Mouse (Mus musculus) limb, embryonic 15.5 days (tissue): ENCODE measurements around the gene Itpr1. TPM values are rescaled to one million over a fixed set of nuclear protein-coding genes. Genes with fewer than 3 reads are reported as not detected.
A peak's percentile ranks its signal among the peaks of the same experiment; 100 is the strongest.

Experiments used
- ATAC-seq: fragments of 200-750 bp; cut with Nextera tagmentation; 2 replicates; pipeline ENCODE4 v1.8.0; 2017; ENCODE audit warnings: low read depth, moderate TSS enrichment; ENCODE audit not compliant: insufficient number of reproducible peaks, low FRiP score, low TSS enrichment
- H3K27ac ChIP-seq: fragments of 300-500 bp; sonication (generic); 2 replicates; pipeline ENCODE4 v1.5.1; 2015; ENCODE audit warnings: moderate library complexity, mild to moderate bottlenecking, inconsistent platforms
- H3K27me3 ChIP-seq: fragments of 300-500 bp; sonication (generic); 2 replicates; pipeline ENCODE4 v1.6.1; 2015; ENCODE audit warnings: inconsistent platforms
- H3K36me3 ChIP-seq: fragments of 300-500 bp; sonication (generic); 2 replicates; pipeline ENCODE4 v1.6.1; 2015; ENCODE audit warnings: inconsistent platforms
- H3K4me1 ChIP-seq: fragments of 300-500 bp; sonication (generic); 2 replicates; pipeline ENCODE4 v1.6.1; 2015; ENCODE audit warnings: inconsistent platforms
- H3K4me2 ChIP-seq: fragments of 300-500 bp; sonication (generic); 2 replicates; pipeline ENCODE4 v1.6.1; 2015; ENCODE audit warnings: mild to moderate bottlenecking, inconsistent platforms
- H3K4me3 ChIP-seq: fragments of 300-500 bp; sonication (generic); 2 replicates; pipeline ENCODE4 v1.5.1; 2015; ENCODE audit warnings: mild to moderate bottlenecking, inconsistent platforms
- H3K9ac ChIP-seq: fragments of 300-500 bp; sonication (generic); 2 replicates; pipeline ENCODE4 v1.6.1; 2015; ENCODE audit warnings: inconsistent platforms
- H3K9me3 ChIP-seq: fragments of 300-500 bp; sonication (generic); 2 replicates; pipeline ENCODE4 v1.6.1; 2016; ENCODE audit warnings: inconsistent platforms
- WGBS: fragments of 180-500 bp; shearing (Covaris S2); methylation state at CpG from one replicate; pipeline ENCODE4 v1.1.7; 2015; 5-methylcytosine and 5-hydroxymethylcytosine counted together
- polyA plus RNA-seq: library from polyadenylated mRNA; unstranded; fragments of >200 nt; fragmentation: Nextera tagmentation; extraction: Ambion mirVana; gene quantifications from 2 replicates; pipeline ENCODE4 v1.2.1, GENCODE M21; 2015

The Itpr1 gene
- polyA plus RNA-seq, 1 experiment from 2014 or later, result 9.0 TPM

GRCm38 (mm10) chr6:108441290-108441689, 228.4 kb downstream of the Itpr1 start:
- H3K27me3 ChIP-seq, result no peaks in the 10 kb centered on the region
- 0 out of 2 replicates have a peak, but pooled peaks cover 4% of the 10 kb centered on the region for H3K4me1 ChIP-seq
- H3K9me3 ChIP-seq, result no peaks in the 10 kb centered on the region
- H3K4me2 ChIP-seq, result no peak overlapping the region
- no peak overlapping the region for H3K4me3 ChIP-seq
- no peak overlapping the region for H3K27ac ChIP-seq
- H3K9ac ChIP-seq, result no peak overlapping the region
- no peak for ATAC-seq
- H3K36me3 ChIP-seq, result peaks cover 5% of the 10 kb centered on the region; the same call in 1 of the 2 replicates
- 100% methylated on average over 2 of the region's 2 CpGs for WGBS

- ATAC-seq, result no peak
- Histone ChIP-seq H3K4me1 (peaks cover 3% of the 10 kb centered on the region), H3K9ac (no peak overlapping the region), H3K4me3 (no peak overlapping the region), H3K27me3 (no peaks in the 10 kb centered on the region), H3K27ac (peak overlapping the region; percentile 5; the same call in 1 of the 2 replicates), H3K36me3 (peaks cover 5% of the 10 kb centered on the region; the same call in 1 of the 2 replicates), H3K9me3 (no peaks in the 10 kb centered on the region), H3K4me2 (no peak overlapping the region)
- WGBS, result 87% methylated on average over 3 of the region's 3 CpGs
These were observed 229.4 kb downstream of the Itpr1 start for GRCm38 (mm10) chr6:108442291-108442690.

GRCm38 (mm10) chr6:108444435-108444834, 231.5 kb downstream of the Itpr1 start:
- ATAC-seq, result no peak
- peaks cover 5% of the 10 kb centered on the region; the same call in 1 of the 2 replicates for H3K36me3 ChIP-seq
- WGBS, result 68% methylated on average over 7 of the region's 7 CpGs
- H3K4me3 ChIP-seq, result no peak overlapping the region
- H3K9ac ChIP-seq, result no peak overlapping the region
- no peaks in the 10 kb centered on the region for H3K27me3 ChIP-seq
- H3K27ac ChIP-seq, result no peak overlapping the region
- no peaks in the 10 kb centered on the region for H3K9me3 ChIP-seq
- H3K4me2 ChIP-seq, result no peak overlapping the region
- peaks cover 20% of the 10 kb centered on the region for H3K4me1 ChIP-seq

DNA sequence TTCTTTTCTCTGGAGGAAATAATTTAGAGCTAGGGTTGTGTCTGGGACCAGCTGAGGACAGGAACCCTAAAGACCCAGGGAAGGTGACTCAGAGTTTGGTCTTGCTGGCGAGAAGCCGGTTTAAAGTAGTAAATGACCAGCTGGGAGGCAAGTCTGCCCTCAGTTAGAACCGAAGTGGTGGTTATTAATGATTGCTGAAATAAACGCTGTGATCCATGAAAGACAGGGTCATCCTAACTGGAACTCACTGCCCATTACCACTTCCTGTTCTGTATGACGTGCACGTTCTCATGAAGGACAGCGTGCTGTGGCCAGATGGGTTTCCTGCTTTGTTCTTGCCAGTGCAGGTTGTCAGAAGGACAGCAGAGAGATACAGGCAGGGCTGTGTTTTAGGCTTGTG, 232.1 kb downstream of the Itpr1 start:
- Histone ChIP-seq H3K27ac (no peak overlapping the region), H3K9me3 (no peaks in the 10 kb centered on the region), H3K9ac (no peak overlapping the region), H3K36me3 (peaks cover 5% of the 10 kb centered on the region; the same call in 1 of the 2 replicates), H3K4me3 (no peak overlapping the region), H3K27me3 (no peaks in the 10 kb centered on the region), H3K4me2 (no peak overlapping the region), H3K4me1 (peaks cover 20% of the 10 kb centered on the region)
- ATAC-seq, result no peak
- 65% methylated on average over 7 of the region's 7 CpGs for WGBS

GRCm38 (mm10) chr6:108446766-108447165, 233.9 kb downstream of the Itpr1 start:
- Histone ChIP-seq H3K27ac (peak overlapping the region; percentile 81), H3K9me3 (no peaks in the 10 kb centered on the region), H3K27me3 (no peaks in the 10 kb centered on the region), H3K4me3 (no peak overlapping the region), H3K9ac (no peak overlapping the region), H3K4me1 (peaks cover 20% of the 10 kb centered on the region), H3K36me3 (no peaks in the 10 kb centered on the region), H3K4me2 (no peak overlapping the region)
- 79% methylated on average over 1 of the region's 1 CpGs for WGBS
- no peak for ATAC-seq

DNA sequence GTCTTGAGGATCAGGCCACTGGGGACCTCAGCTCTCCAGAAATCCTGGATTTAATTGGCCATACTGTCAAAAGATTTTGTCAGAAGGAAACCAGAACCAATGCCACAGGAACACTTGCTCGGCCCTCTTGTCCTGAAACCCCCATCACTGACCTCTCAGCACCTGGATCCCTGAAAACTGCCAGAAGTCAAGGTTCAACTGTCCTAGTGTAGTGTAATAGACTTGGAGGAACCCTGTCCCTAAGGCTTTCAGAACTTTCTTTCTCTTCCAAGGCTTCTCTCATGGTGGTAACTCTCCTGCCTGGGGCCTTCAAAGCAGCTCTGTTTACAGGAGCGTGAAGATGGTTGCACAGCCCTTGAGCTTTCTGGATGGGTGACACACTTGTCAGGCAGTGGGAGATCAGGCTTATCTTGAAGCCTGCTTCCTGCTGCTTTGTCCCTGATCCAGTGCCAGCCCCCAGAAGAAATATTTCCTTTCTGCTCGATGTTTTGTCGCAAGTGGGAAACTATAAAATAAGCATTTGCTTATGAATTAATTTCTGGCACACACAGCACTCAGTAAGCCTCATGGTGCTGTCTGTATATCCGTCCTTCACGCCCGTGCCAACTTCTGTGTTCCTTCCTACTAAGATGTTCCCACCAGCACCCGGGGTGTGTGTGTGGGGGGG, 234.4 kb downstream of the Itpr1 start:
- no peak overlapping the region for H3K9ac ChIP-seq
- no peaks in the 10 kb centered on the region for H3K27me3 ChIP-seq
- H3K36me3 ChIP-seq, result no peaks in the 10 kb centered on the region
- no peak for ATAC-seq
- 59% methylated on average over 8 of the region's 8 CpGs for WGBS
- H3K27ac ChIP-seq, result peak overlapping the region; percentile 81
- no peaks in the 10 kb centered on the region for H3K9me3 ChIP-seq
- no peak overlapping the region for H3K4me3 ChIP-seq
- H3K4me1 ChIP-seq, result peaks cover 20% of the 10 kb centered on the region
- H3K4me2 ChIP-seq, result no peak overlapping the region

DNA sequence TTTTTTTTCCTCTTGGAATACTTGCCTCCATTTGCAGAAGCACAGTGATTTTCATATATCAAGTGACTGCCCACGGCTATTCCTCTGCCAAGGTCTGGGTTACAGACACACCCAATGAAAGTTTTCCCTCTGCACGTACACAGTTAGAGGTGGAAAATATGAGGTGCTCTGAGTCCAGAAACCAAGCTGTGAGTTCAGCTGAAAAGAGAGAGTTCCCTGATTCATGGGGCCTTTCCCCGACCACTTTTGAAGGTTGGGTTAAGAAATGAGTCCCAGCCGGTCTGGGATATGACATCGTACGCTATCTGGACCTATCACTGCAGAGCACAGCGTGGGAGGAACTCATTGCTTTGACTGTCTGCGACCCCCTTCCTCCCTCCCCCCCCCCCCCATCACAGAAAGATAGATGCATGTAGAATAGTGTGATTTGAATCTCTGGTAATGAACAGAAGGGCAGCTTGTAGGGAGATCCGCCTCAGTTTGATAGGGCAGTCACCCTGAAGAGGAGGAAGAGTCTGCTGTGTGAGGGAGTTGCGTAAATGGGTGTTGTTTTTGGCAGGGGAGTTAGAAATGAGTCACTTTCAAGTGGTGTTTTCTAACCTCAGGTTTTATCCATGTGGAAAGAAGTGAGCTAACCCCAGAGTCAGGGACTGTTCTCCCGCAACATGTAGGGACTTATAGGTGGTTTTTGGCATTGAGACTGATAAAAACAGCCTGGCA, 235.3 kb downstream of the Itpr1 start:
- Histone ChIP-seq H3K9ac (no peak overlapping the region), H3K27me3 (no peaks in the 10 kb centered on the region), H3K4me1 (peaks cover 20% of the 10 kb centered on the region), H3K36me3 (no peaks in the 10 kb centered on the region), H3K4me2 (no peak overlapping the region), H3K27ac (peak overlapping the region; percentile 81), H3K9me3 (no peaks in the 10 kb centered on the region), H3K4me3 (no peak overlapping the region)
- peak; percentile 61; the same call in 1 of the 2 replicates for ATAC-seq
- WGBS, result 43% methylated on average over 11 of the region's 11 CpGs

DNA sequence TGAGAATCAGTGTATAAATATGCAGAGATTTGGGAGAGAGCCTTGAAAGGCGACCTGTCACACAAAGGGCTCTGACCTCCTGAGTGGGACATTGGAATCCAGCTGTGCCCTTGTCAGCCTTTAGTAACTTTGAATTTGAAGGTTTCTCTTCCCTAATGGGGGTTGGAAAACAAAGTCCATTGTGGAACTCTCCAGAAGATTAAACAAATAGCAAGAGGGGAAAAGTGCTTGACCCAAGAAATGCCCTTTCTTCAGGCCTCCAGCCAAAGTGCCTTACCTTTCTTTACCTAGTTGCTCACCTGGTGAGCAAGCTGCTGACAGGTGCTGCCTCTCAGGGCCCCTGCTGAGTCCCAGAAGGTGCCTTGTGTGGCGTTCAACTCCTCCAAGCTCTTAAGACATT, 236.0 kb downstream of the Itpr1 start:
- WGBS, result 77% methylated on average over 2 of the region's 2 CpGs
- no peak overlapping the region for H3K4me3 ChIP-seq

GRCm38 (mm10) chr6:108451536-108451935, 238.6 kb downstream of the Itpr1 start:
- whole genome bisulfite sequencing, result 71% methylated on average over 2 of the region's 2 CpGs
- H3K9ac ChIP-seq, result no peak overlapping the region
- no peak overlapping the region for H3K27ac ChIP-seq
- H3K9me3 ChIP-seq, result no peaks in the 10 kb centered on the region
- no peaks in the 10 kb centered on the region for H3K36me3 ChIP-seq
- peaks cover 31% of the 10 kb centered on the region for H3K4me1 ChIP-seq
- H3K4me3 ChIP-seq, result no peak overlapping the region
- no peak overlapping the region for H3K4me2 ChIP-seq
- no peaks in the 10 kb centered on the region for H3K27me3 ChIP-seq
- no peak for ATAC-seq

More for the DNA sequence above, 236.0 kb downstream of the Itpr1 start:
- Histone ChIP-seq H3K27me3 (no peaks in the 10 kb centered on the region), H3K27ac (peak overlapping the region; percentile 81), H3K9me3 (no peaks in the 10 kb centered on the region), H3K9ac (no peak overlapping the region), H3K4me1 (peaks cover 20% of the 10 kb centered on the region), H3K4me2 (no peak overlapping the region), H3K36me3 (no peaks in the 10 kb centered on the region)
- ATAC-seq, result no peak

GRCm38 (mm10) chr6:108453618-108454017, 240.7 kb downstream of the Itpr1 start:
- no peak for ATAC-seq
- Histone ChIP-seq H3K4me1 (peaks cover 35% of the 10 kb centered on the region), H3K27me3 (no peaks in the 10 kb centered on the region)

GRCm38 (mm10) chr6:108454061-108454891, 241.4 kb downstream of the Itpr1 start:
- Histone ChIP-seq H3K4me1 (peaks cover 34% of the 10 kb centered on the region), H3K9me3 (no peaks in the 10 kb centered on the region), H3K4me2 (no peak overlapping the region), H3K36me3 (no peaks in the 10 kb centered on the region), H3K27me3 (no peaks in the 10 kb centered on the region), H3K9ac (no peak overlapping the region), H3K4me3 (no peak overlapping the region), H3K27ac (no peak overlapping the region)
- no peak for ATAC-seq
- WGBS, result 56% methylated on average over 16 of the region's 16 CpGs

More at GRCm38 (mm10) chr6:108453618-108454017, 240.7 kb downstream of the Itpr1 start:
- H3K9ac ChIP-seq, result no peak overlapping the region
- H3K4me2 ChIP-seq, result no peak overlapping the region
- H3K27ac ChIP-seq, result no peak overlapping the region
- H3K4me3 ChIP-seq, result no peak overlapping the region
- H3K36me3 ChIP-seq, result no peaks in the 10 kb centered on the region
- 66% methylated on average over 5 of the region's 5 CpGs for WGBS
- H3K9me3 ChIP-seq, result no peaks in the 10 kb centered on the region
